Mouse (Mus musculus) forebrain, embryonic 11.5 days (tissue): Measurements from ENCODE around the gene Gtsf1. TPM values are rescaled to one million over a fixed set of nuclear protein-coding genes. Genes with fewer than 3 reads are reported as not detected.
A peak's percentile ranks its signal among the peaks of the same experiment; 100 is the strongest.

ENCODE experiments used
- ATAC-seq: fragments of 200-750 bp; cut with Nextera tagmentation; replicated peaks from 2 replicates; pipeline ENCODE4 v1.8.0; 2017; ENCODE audit warnings: moderate TSS enrichment; ENCODE audit not compliant: low FRiP score
- DNase-seq: peaks from one replicate; pipeline ENCODE4 v3.0.0-alpha.2; 2017; ENCODE audit warnings: low spot score
- H3K27ac ChIP-seq: fragments of 300-500 bp; sonication (generic); 2 replicates; pipeline ENCODE4 v1.5.1; 2014; ENCODE audit warnings: low read depth, low read length
- H3K27me3 ChIP-seq: fragments of 300-500 bp; sonication (generic); 2 replicates; pipeline ENCODE4 v1.6.1; 2014; ENCODE audit warnings: mild to moderate bottlenecking, low read length, mixed read lengths; ENCODE audit not compliant: control insufficient read depth, insufficient read depth
- H3K36me3 ChIP-seq: fragments of 300-500 bp; sonication (generic); 2 replicates; pipeline ENCODE4 v1.6.1; 2014; ENCODE audit warnings: mild to moderate bottlenecking, low read length, moderate library complexity, mixed read lengths; ENCODE audit not compliant: control insufficient read depth, insufficient read depth
- H3K4me1 ChIP-seq: fragments of 300-500 bp; sonication (generic); replicated peaks from 2 replicates; pipeline ENCODE4 v1.6.1; 2014; ENCODE audit warnings: low read length, mixed read lengths; ENCODE audit not compliant: control insufficient read depth, insufficient read depth
- H3K4me2 ChIP-seq: fragments of 300-500 bp; sonication (generic); 2 replicates; pipeline ENCODE4 v1.6.1; 2014; ENCODE audit warnings: low read depth, mild to moderate bottlenecking, low read length, moderate library complexity, mixed read lengths; ENCODE audit not compliant: severe bottlenecking
- H3K4me3 ChIP-seq: fragments of 300-500 bp; sonication (generic); 2 replicates; pipeline ENCODE4 v1.5.1; 2014; ENCODE audit warnings: low read depth, low read length
- H3K9ac ChIP-seq: fragments of 300-500 bp; sonication (generic); 2 replicates; pipeline ENCODE4 v1.6.1; 2014; ENCODE audit warnings: low read length
- H3K9me3 ChIP-seq: fragments of 300-500 bp; sonication (generic); 2 replicates; pipeline ENCODE4 v1.6.1; 2016; ENCODE audit warnings: low read length, mixed read lengths; ENCODE audit not compliant: control insufficient read depth
- WGBS: fragments of 180-500 bp; shearing (Covaris S2); extraction: QIAGEN DNeasy Blood & Tissue Kit; methylation state at CpG from one replicate; pipeline ENCODE4 v1.1.7; 2014; 5-methylcytosine and 5-hydroxymethylcytosine counted together
- polyA plus RNA-seq: library from polyadenylated mRNA; unstranded; fragments of >200 nt; fragmentation: Nextera tagmentation; extraction: Ambion mirVana; gene quantifications from 2 replicates; pipeline ENCODE4 v1.2.1, GENCODE M21; 2014

Gtsf1 gene
- polyA plus RNA-seq, 1 experiment from 2014 or later: not detected

DNA sequence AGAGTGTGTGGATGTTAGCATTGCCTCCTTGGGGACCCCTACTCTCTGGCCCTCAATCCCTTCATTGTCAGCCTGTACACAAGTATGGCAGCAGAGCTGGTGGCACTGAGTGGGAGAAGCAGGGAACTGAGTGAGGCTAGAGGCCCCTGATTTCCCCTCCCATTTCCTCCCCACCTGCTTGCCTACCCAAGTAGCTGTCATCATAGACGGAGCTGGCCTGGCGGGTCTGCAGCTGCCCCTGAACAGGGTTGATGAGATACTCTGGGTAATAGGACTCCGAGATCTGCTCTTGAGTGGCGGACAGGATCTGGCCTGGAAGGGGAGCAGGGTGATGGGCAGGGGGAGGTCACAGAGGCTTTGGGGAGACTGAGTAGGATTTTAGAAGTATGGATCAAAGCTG lies 74.1 kb downstream of the Gtsf1 start:
- no peak overlapping the region for H3K9ac ChIP-seq
- no peaks in the 10 kb centered on the region for H3K4me1 ChIP-seq
- DNase-seq (no peak), ATAC-seq (no peak)
- H3K4me3 ChIP-seq: no peak overlapping the region
- H3K9me3 ChIP-seq: no peaks in the 10 kb centered on the region
- WGBS: 85% methylated on average over 4 of the region's 4 CpGs
- H3K27me3 ChIP-seq: no peaks in the 10 kb centered on the region
- no peak overlapping the region for H3K27ac ChIP-seq
- peaks cover 5% of the 10 kb centered on the region; the same call in 1 of the 2 replicates for H3K36me3 ChIP-seq
- H3K4me2 ChIP-seq: no peak overlapping the region

DNA sequence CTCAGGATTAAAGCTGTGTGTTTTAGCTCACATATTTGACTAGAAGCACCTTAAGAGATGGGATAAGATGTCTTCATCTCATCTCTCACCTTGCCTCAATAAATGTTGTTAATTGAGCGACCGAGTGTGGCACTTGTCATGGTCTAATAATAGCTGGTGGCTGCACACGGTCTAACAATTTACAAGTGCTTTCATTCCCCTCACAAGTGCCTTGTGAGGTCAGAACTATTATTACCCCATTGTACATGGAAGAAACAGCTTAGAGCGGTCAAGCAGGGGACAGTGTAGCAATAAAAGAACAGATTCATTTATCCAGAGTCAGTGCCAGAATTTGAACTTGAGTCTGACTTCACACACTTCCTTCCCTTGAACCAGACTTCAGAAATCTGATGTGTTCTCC lies 74.8 kb downstream of the Gtsf1 start:
- no peaks in the 10 kb centered on the region for H3K27me3 ChIP-seq
- no peak overlapping the region for H3K4me3 ChIP-seq
- H3K4me2 ChIP-seq: no peak overlapping the region
- H3K36me3 ChIP-seq: peaks cover 5% of the 10 kb centered on the region; the same call in 1 of the 2 replicates
- H3K9me3 ChIP-seq: no peaks in the 10 kb centered on the region
- H3K4me1 ChIP-seq: no peaks in the 10 kb centered on the region
- ATAC-seq (no peak), DNase-seq (no peak)
- H3K27ac ChIP-seq: no peak overlapping the region
- H3K9ac ChIP-seq: no peak overlapping the region
- WGBS: 89% methylated on average over 4 of the region's 4 CpGs

- Histone ChIP-seq H3K36me3 (peaks cover 5% of the 10 kb centered on the region; the same call in 1 of the 2 replicates), H3K9ac (no peak overlapping the region), H3K4me3 (no peak overlapping the region), H3K27ac (no peak overlapping the region), H3K9me3 (no peaks in the 10 kb centered on the region), H3K4me1 (no peaks in the 10 kb centered on the region), H3K27me3 (no peaks in the 10 kb centered on the region), H3K4me2 (no peak overlapping the region)
- WGBS: 86% methylated on average over 2 of the region's 2 CpGs
- DNase-seq (no peak), ATAC-seq (no peak)
Observed at GRCm38 (mm10) chr15:103354690-103355089, 75.6 kb downstream of the Gtsf1 start.

DNA sequence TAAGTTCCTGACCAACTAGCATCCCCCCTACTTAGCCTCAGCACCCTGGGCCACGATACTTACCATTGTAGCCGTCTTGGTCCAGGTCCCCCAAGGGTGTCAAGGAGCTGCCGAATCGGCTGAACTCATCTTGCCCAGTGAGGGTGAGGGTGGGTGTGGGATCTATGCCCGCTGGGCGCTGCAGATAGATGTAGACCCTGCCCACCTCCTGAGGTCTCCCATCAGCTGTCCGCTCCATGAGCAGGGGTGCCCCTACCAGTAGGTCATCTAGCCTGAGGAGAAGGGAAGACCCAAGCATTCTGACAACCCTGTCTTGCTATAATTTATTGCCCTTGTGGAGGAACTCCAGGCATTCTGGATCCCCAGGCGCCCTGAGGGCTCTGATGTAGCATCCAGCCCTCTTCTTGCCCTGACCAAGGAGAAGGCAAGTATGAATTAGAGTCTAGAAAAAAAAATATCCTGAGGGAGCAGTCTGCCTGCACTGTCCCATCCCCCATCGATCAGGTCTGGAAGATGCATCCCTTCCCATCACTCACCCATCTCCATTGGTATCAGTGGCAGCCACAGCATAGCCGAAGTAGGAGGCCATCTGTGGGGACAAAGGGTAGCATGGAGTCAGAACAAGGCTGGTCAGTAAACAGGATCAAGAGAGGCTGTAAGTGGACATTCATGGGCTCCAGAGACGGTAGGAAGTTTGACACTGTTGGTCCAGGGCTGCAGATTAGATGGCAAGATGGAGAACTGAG lies 76.6 kb downstream of the Gtsf1 start:
- Histone ChIP-seq H3K4me1 (no peaks in the 10 kb centered on the region), H3K4me2 (no peak overlapping the region), H3K27me3 (no peaks in the 10 kb centered on the region), H3K9ac (no peak overlapping the region), H3K4me3 (no peak overlapping the region), H3K36me3 (peaks cover 5% of the 10 kb centered on the region; the same call in 1 of the 2 replicates), H3K9me3 (no peaks in the 10 kb centered on the region), H3K27ac (no peak overlapping the region)
- WGBS: 92% methylated on average over 11 of the region's 11 CpGs
- ATAC-seq (0 out of 2 replicates have a peak, but pooled peaks have one; percentile 49), DNase-seq (no peak)

- 43% methylated on average over 4 of the region's 4 CpGs for WGBS
- H3K9ac ChIP-seq: no peak overlapping the region
- H3K27me3 ChIP-seq: no peaks in the 10 kb centered on the region
- no peak overlapping the region for H3K4me3 ChIP-seq
- no peak overlapping the region for H3K27ac ChIP-seq
- ATAC-seq (peak; percentile 38; the same call in 1 of the 2 replicates), DNase-seq (peak; percentile 75)
- H3K36me3 ChIP-seq: peaks cover 5% of the 10 kb centered on the region; the same call in 1 of the 2 replicates
- no peaks in the 10 kb centered on the region for H3K4me1 ChIP-seq
- no peak overlapping the region for H3K4me2 ChIP-seq
- H3K9me3 ChIP-seq: no peaks in the 10 kb centered on the region
Observed at GRCm38 (mm10) chr15:103352856-103353255, 77.4 kb downstream of the Gtsf1 start.

Other genes starting within 250 kb of the Gtsf1 start
- gene Cbx5, start 190.7 kb downstream of the Gtsf1 start, polyA plus RNA-seq: 214 and 221 TPM in 2 replicates
- 1,395 and 1,473 TPM in 2 replicates for gene Hnrnpa1, start 190.0 kb downstream of the Gtsf1 start, polyA plus RNA-seq
- gene Nfe2, start 172.1 kb downstream of the Gtsf1 start, polyA plus RNA-seq: 6.6 and 7.6 TPM in 2 replicates
- gene Copz1, start 157.8 kb downstream of the Gtsf1 start, polyA plus RNA-seq: 265 TPM in 2 replicates
- gene Gpr84, start 119.9 kb downstream of the Gtsf1 start, polyA plus RNA-seq: not detected in 2 replicates
- gene Zfp385a, start 90.4 kb downstream of the Gtsf1 start, polyA plus RNA-seq: 27.4 and 27.8 TPM in 2 replicates
- 22.0 and 22.4 TPM in 2 replicates for gene Itga5, start 63.7 kb downstream of the Gtsf1 start, polyA plus RNA-seq
- gene Gtsf2, start 18.0 kb upstream of the Gtsf1 start, polyA plus RNA-seq: 0.55 TPM in 1 of 2 replicates, not detected in the other
- gene Nckap1l, start 23.3 kb upstream of the Gtsf1 start, polyA plus RNA-seq: 0.91 and 1.5 TPM in 2 replicates
- gene Pde1b, start 72.6 kb upstream of the Gtsf1 start, polyA plus RNA-seq: 27.2 and 29.9 TPM in 2 replicates
- gene Ppp1r1a, start 107.5 kb upstream of the Gtsf1 start, polyA plus RNA-seq: 38.8 and 43.7 TPM in 2 replicates
- not detected in 2 replicates for gene Glycam1, start 134.6 kb upstream of the Gtsf1 start, polyA plus RNA-seq